Mouse (Mus musculus): Measurements from ENCODE around the gene Vip. TPM values are rescaled to one million over a fixed set of nuclear protein-coding genes. Genes with fewer than 3 reads are reported as not detected.

The Vip gene
- polyA plus RNA-seq (2014; fragmentation: Illumina TruSeq; extraction: RNeasy Lipid Tissue Mini Kit (QIAGEN cat#74804); ENCODE audit: insufficient read depth, low read depth, low replicate concordance), result 0.20 TPM

DNA sequence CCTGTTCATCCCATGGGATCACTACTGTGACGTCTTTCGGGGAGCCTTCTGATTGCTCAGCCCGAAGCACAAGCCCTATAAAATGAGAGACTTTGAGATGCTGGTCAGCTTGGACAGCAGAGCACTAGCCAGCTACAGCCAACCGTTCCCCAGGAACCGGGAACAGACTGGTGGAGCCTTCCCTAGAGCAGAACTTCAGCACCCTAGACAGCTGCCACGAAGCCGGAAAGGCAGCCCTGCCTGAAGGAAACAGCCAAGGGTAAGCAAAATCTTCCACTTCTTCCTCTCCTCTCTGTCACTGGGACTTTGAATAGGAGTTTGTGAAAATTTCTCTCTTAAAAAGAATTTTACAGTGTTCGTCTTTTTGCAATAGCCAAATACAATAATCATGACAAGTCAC, at the start of gene Vip:
TSS of gene Vip (plus strand) at position 107 of the 400 bp plus-strand sequence.

DNA sequence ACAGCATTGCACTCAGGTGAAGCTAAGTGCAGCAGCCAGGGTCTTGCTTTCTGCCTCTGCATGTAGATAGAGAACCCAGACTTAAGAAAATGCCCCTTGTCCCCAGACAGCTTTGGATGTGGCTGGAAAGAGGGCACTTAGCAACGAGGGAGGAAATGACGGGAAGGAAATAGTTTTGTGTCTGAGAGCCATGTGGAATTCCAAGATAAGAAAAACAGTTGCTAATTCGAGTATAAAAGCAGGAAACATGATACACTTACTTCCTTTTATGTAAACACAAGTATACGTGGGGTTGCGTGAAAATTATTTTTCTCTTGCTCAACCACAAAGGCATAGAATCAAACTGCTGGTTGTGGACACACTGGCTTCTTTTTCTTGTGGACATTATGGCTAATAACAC, 45.6 kb upstream of the Vip start, which contains the start of gene Myct1:
TSS of gene Myct1 (plus strand) at position 312 of the 400 bp plus-strand sequence.

Other genes with a start within 250 kb of the Vip start
- 7.4 TPM for gene Syne1, start 87.7 kb upstream of the Vip start, polyA plus RNA-seq (2014; fragmentation: Illumina TruSeq; extraction: RNeasy Lipid Tissue Mini Kit (QIAGEN cat#74804); ENCODE audit: insufficient read depth, low read depth, low replicate concordance)
- gene Myct1, start 45.4 kb upstream of the Vip start, polyA plus RNA-seq (2014; fragmentation: Illumina TruSeq; extraction: RNeasy Lipid Tissue Mini Kit (QIAGEN cat#74804); ENCODE audit: insufficient read depth, low read depth, low replicate concordance), result 37.8 TPM
- gene Fbxo5, start 166.4 kb downstream of the Vip start, polyA plus RNA-seq (2014; fragmentation: Illumina TruSeq; extraction: RNeasy Lipid Tissue Mini Kit (QIAGEN cat#74804); ENCODE audit: insufficient read depth, low read depth, low replicate concordance), result 2.4 TPM
- gene Mtrf1l, start 184.7 kb downstream of the Vip start, polyA plus RNA-seq (2014; fragmentation: Illumina TruSeq; extraction: RNeasy Lipid Tissue Mini Kit (QIAGEN cat#74804); ENCODE audit: insufficient read depth, low read depth, low replicate concordance), result 8.6 TPM